Mouse (Mus musculus) megakaryocyte, embryonic 14.5 days (primary cell): ENCODE measurements at regions not wholly inside any gene's neighbourhood (a gene's known extent, or its start where the extent isn't known, plus 50 kb on each side); places are given as distances from the start of the nearest gene placed in this dataset.

ENCODE experiments used
- FLI1 ChIP-seq: IDR thresholded peaks from 2 replicates; pipeline ENCODE4 v1.6.1; 2012; ENCODE audit warnings: low read length, inconsistent platforms, mixed read lengths
- GATA1 ChIP-seq: IDR thresholded peaks from 3 replicates; pipeline ENCODE4 v1.6.1; 2012; ENCODE audit warnings: mixed read lengths, low read length, inconsistent platforms, borderline replicate concordance

DNA sequence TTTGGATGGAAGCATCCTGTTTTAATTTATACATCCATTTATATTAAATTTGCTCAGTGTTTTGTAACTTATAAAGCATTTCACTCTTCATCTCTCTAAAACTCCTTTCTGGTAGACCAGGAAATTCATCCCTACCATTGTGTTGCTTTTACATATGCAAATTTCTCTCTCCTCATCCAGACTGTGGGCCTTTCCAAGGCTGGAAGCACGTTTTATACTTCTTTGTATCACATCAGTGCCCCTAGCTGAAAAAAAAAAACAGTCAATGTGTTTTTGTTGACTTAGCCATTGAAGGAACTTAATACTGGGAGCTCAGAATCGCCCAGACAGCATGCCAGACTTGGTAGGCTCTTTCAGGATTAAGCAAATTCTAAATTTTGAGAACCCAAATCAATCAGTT is 174.9 kb upstream of the Gm6793 start:
- TF ChIP-seq GATA1 (no peak), FLI1 (no peak)
